Mouse (Mus musculus) ovary, adult 10 weeks (tissue): ENCODE data around the gene Gm28230. TPM values are rescaled to one million over a fixed set of nuclear protein-coding genes. Genes with fewer than 3 reads are reported as not detected.

Experiments used
- polyA plus RNA-seq: library from polyadenylated mRNA; stranded (reverse); fragments of 350-450 nt; fragmentation: Illumina TruSeq; extraction: RNeasy Lipid Tissue Mini Kit (QIAGEN cat#74804); gene quantifications from one replicate; pipeline ENCODE4 v1.2.3, GENCODE M21; 2014

Gm28230 gene
- polyA plus RNA-seq = 0.48 TPM

GRCm38 (mm10) chr2:74726551-74726950 lies at the start of gene Gm28230:
TSS of gene Gm28230 (plus strand) at chr2:74726728.

GRCm38 (mm10) chr2:74678891-74679595 lies 47.5 kb upstream of the Gm28230 start, which contains the start of gene Hoxd11:
TSS of gene Hoxd11 (plus strand) at chr2:74679557.

GRCm38 (mm10) chr2:74691022-74691951 lies 35.2 kb upstream of the Gm28230 start, which contains the start of gene Hoxd10:
TSS of gene Hoxd10 (plus strand) at chr2:74691924.

GRCm38 (mm10) chr2:74697567-74698121 lies 28.9 kb upstream of the Gm28230 start, which contains the start of gene Hoxd9:
TSS of gene Hoxd9 (plus strand) at chr2:74697727.

GRCm38 (mm10) chr2:74704393-74704998 lies 22.0 kb upstream of the Gm28230 start, which contains the start of gene Hoxd8:
TSS of gene Hoxd8 (plus strand) at chr2:74704615.

GRCm38 (mm10) chr2:74711721-74712621 lies 14.6 kb upstream of the Gm28230 start, which contains the start of the genes Hoxd3 and Hoxd4:
TSS of gene Hoxd3 (plus strand) at chr2:74711927.
TSS of gene Hoxd4 (plus strand) at chr2:74711929.

GRCm38 (mm10) chr2:74762522-74763244 lies 36.2 kb downstream of the Gm28230 start, which contains the start of gene Hoxd1:
TSS of gene Hoxd1 (plus strand) at chr2:74762980.

Other genes with a start within 250 kb of the Gm28230 start
- 48.7 TPM for gene Lnpk, start 147.3 kb upstream of the Gm28230 start, polyA plus RNA-seq
- gene Evx2, start 67.2 kb upstream of the Gm28230 start, polyA plus RNA-seq = not detected
- gene Hoxd13, start 58.4 kb upstream of the Gm28230 start, polyA plus RNA-seq = not detected
- gene Hoxd12, start 51.7 kb upstream of the Gm28230 start, polyA plus RNA-seq = not detected
- gene Hoxd11, start 47.2 kb upstream of the Gm28230 start, polyA plus RNA-seq = 4.8 TPM
- 25.6 TPM for gene Hoxd10, start 34.8 kb upstream of the Gm28230 start, polyA plus RNA-seq
- gene Hoxd9, start 29.0 kb upstream of the Gm28230 start, polyA plus RNA-seq = 26.6 TPM
- 70.2 TPM for gene Hoxd8, start 22.1 kb upstream of the Gm28230 start, polyA plus RNA-seq
- 1.6 TPM for gene Hoxd3, start 14.8 kb upstream of the Gm28230 start, polyA plus RNA-seq
- 4.2 TPM for gene Hoxd4, start 14.8 kb upstream of the Gm28230 start, polyA plus RNA-seq
- not detected for gene Hoxd1, start 36.3 kb downstream of the Gm28230 start, polyA plus RNA-seq
- gene Mtx2, start 99.1 kb downstream of the Gm28230 start, polyA plus RNA-seq = 156 TPM